Mouse (Mus musculus) neural tube, embryonic 14.5 days (tissue): ENCODE measurements at regions not wholly inside any gene's neighbourhood (a gene's known extent, or its start where the extent isn't known, plus 50 kb on each side); places are given as distances from the start of the nearest gene placed in this dataset.

Experiments used
- ATAC-seq: fragments of 200-750 bp; cut with Nextera tagmentation; 2 replicates; pipeline ENCODE4 v1.8.0; 2017; ENCODE audit warnings: low read depth, mild to moderate bottlenecking, moderate TSS enrichment, moderate library complexity
- H3K27ac ChIP-seq: fragments of 300-500 bp; sonication (generic); 2 replicates; pipeline ENCODE4 v1.5.1; 2014; ENCODE audit warnings: low read depth, mild to moderate bottlenecking, control low read depth, low read length, moderate library complexity, mixed read lengths
- H3K27me3 ChIP-seq: fragments of 300-500 bp; sonication (generic); 2 replicates; pipeline ENCODE4 v1.6.1; 2014; ENCODE audit warnings: low read length; ENCODE audit not compliant: control insufficient read depth, insufficient read depth
- H3K36me3 ChIP-seq: fragments of 300-500 bp; sonication (generic); 2 replicates; pipeline ENCODE4 v1.6.1; 2014; ENCODE audit warnings: low read length, mixed read lengths; ENCODE audit not compliant: control insufficient read depth, insufficient read depth
- H3K4me1 ChIP-seq: fragments of 300-500 bp; sonication (generic); 2 replicates; pipeline ENCODE4 v1.6.1; 2014; ENCODE audit warnings: low read length; ENCODE audit not compliant: control insufficient read depth, insufficient read depth
- H3K4me2 ChIP-seq: fragments of 300-500 bp; sonication (generic); 2 replicates; pipeline ENCODE4 v1.6.1; 2014; ENCODE audit warnings: mild to moderate bottlenecking, low read depth, low read length, control low read depth
- H3K4me3 ChIP-seq: fragments of 300-500 bp; sonication (generic); 2 replicates; pipeline ENCODE4 v1.5.1; 2014; ENCODE audit warnings: low read depth, low read length, control low read depth, mixed read lengths
- H3K9ac ChIP-seq: fragments of 300-500 bp; sonication (generic); replicated peaks from 2 replicates; pipeline ENCODE4 v1.6.1; 2014; ENCODE audit warnings: low read depth, mild to moderate bottlenecking, control low read depth, low read length, mixed read lengths
- H3K9me3 ChIP-seq: fragments of 300-500 bp; sonication (generic); 2 replicates; pipeline ENCODE4 v1.6.1; 2016; ENCODE audit warnings: low read length; ENCODE audit not compliant: control insufficient read depth
- WGBS: fragments of 180-500 bp; shearing (Covaris S2); extraction: QIAGEN DNeasy Blood & Tissue Kit; methylation state at CpG from one replicate; pipeline ENCODE4 v1.1.7; 2014; 5-methylcytosine and 5-hydroxymethylcytosine counted together

- no peak overlapping the region for H3K4me3 ChIP-seq
- WGBS, result 93% methylated on average over 7 of the region's 7 CpGs
- no peak overlapping the region for H3K27ac ChIP-seq
- no peaks in the 10 kb centered on the region for H3K4me1 ChIP-seq
- no peak for ATAC-seq
- no peaks in the 10 kb centered on the region for H3K27me3 ChIP-seq
- H3K9me3 ChIP-seq, result no peaks in the 10 kb centered on the region
- no peak overlapping the region for H3K4me2 ChIP-seq
- H3K36me3 ChIP-seq, result no peaks in the 10 kb centered on the region
- H3K9ac ChIP-seq, result no peak overlapping the region
Observed at GRCm38 (mm10) chr13:119069581-119069936, 358.8 kb upstream of the Paip1 start.

- 80% methylated on average over 4 of the region's 4 CpGs for WGBS
Observed at GRCm38 (mm10) chr13:119079243-119079642, 349.2 kb upstream of the Paip1 start.

GRCm38 (mm10) chr13:119081691-119082090 is 346.7 kb upstream of the Paip1 start:
- H3K4me3 ChIP-seq, result no peak overlapping the region
- H3K27me3 ChIP-seq, result no peaks in the 10 kb centered on the region
- no peak for ATAC-seq
- H3K36me3 ChIP-seq, result no peaks in the 10 kb centered on the region
- no peak overlapping the region for H3K27ac ChIP-seq
- no peak overlapping the region for H3K4me2 ChIP-seq
- no peak overlapping the region for H3K9ac ChIP-seq
- WGBS, result 62% methylated on average over 1 of the region's 1 CpGs
- no peaks in the 10 kb centered on the region for H3K4me1 ChIP-seq
- no peaks in the 10 kb centered on the region for H3K9me3 ChIP-seq

More at GRCm38 (mm10) chr13:119079243-119079642, 349.2 kb upstream of the Paip1 start:
- H3K36me3 ChIP-seq, result no peaks in the 10 kb centered on the region
- no peak overlapping the region for H3K27ac ChIP-seq
- H3K4me1 ChIP-seq, result no peaks in the 10 kb centered on the region
- H3K27me3 ChIP-seq, result no peaks in the 10 kb centered on the region
- ATAC-seq, result no peak
- no peak overlapping the region for H3K4me3 ChIP-seq
- no peak overlapping the region for H3K4me2 ChIP-seq
- no peak overlapping the region for H3K9ac ChIP-seq
- H3K9me3 ChIP-seq, result no peaks in the 10 kb centered on the region

- H3K4me1 ChIP-seq, result no peaks in the 10 kb centered on the region
- 84% methylated on average over 3 of the region's 3 CpGs for WGBS
- no peak overlapping the region for H3K27ac ChIP-seq
- H3K4me3 ChIP-seq, result no peak overlapping the region
- no peaks in the 10 kb centered on the region for H3K36me3 ChIP-seq
- H3K27me3 ChIP-seq, result no peaks in the 10 kb centered on the region
- ATAC-seq, result no peak
- H3K4me2 ChIP-seq, result no peak overlapping the region
- no peak overlapping the region for H3K9ac ChIP-seq
- H3K9me3 ChIP-seq, result no peaks in the 10 kb centered on the region
Observed at GRCm38 (mm10) chr13:119117906-119118305, 310.5 kb upstream of the Paip1 start.

- ATAC-seq, result no peak
- no peaks in the 10 kb centered on the region for H3K27me3 ChIP-seq
- H3K9ac ChIP-seq, result no peak overlapping the region
- H3K36me3 ChIP-seq, result no peaks in the 10 kb centered on the region
- no peaks in the 10 kb centered on the region for H3K4me1 ChIP-seq
- 65% methylated on average over 1 of the region's 1 CpGs for WGBS
- no peak overlapping the region for H3K4me3 ChIP-seq
- no peaks in the 10 kb centered on the region for H3K9me3 ChIP-seq
- H3K27ac ChIP-seq, result no peak overlapping the region
- no peak overlapping the region for H3K4me2 ChIP-seq
Observed at GRCm38 (mm10) chr13:119118382-119118781, 310.0 kb upstream of the Paip1 start.

GRCm38 (mm10) chr13:119140436-119140835 is 288.0 kb upstream of the Paip1 start:
- no peak for ATAC-seq
- no peaks in the 10 kb centered on the region for H3K27me3 ChIP-seq
- H3K27ac ChIP-seq, result no peak overlapping the region
- H3K4me1 ChIP-seq, result no peaks in the 10 kb centered on the region
- H3K9ac ChIP-seq, result no peak overlapping the region
- no peak overlapping the region for H3K4me2 ChIP-seq
- H3K36me3 ChIP-seq, result no peaks in the 10 kb centered on the region
- H3K9me3 ChIP-seq, result no peaks in the 10 kb centered on the region
- WGBS, result 91% methylated on average over 2 of the region's 2 CpGs
- no peak overlapping the region for H3K4me3 ChIP-seq

- H3K36me3 ChIP-seq, result no peaks in the 10 kb centered on the region
- H3K4me2 ChIP-seq, result no peak overlapping the region
- H3K4me3 ChIP-seq, result no peak overlapping the region
- no peak for ATAC-seq
- H3K9me3 ChIP-seq, result no peaks in the 10 kb centered on the region
- no peaks in the 10 kb centered on the region for H3K4me1 ChIP-seq
- no peaks in the 10 kb centered on the region for H3K27me3 ChIP-seq
- H3K27ac ChIP-seq, result no peak overlapping the region
- H3K9ac ChIP-seq, result no peak overlapping the region
- WGBS, result 0% methylated on average over 1 of the region's 1 CpGs
Observed at GRCm38 (mm10) chr13:119143351-119143750, 285.1 kb upstream of the Paip1 start.

- no peaks in the 10 kb centered on the region for H3K4me1 ChIP-seq
- H3K4me3 ChIP-seq, result no peak overlapping the region
- no peaks in the 10 kb centered on the region for H3K36me3 ChIP-seq
- no peaks in the 10 kb centered on the region for H3K27me3 ChIP-seq
- H3K9ac ChIP-seq, result no peak overlapping the region
- WGBS, result 77% methylated on average over 4 of the region's 4 CpGs
- ATAC-seq, result no peak
- H3K27ac ChIP-seq, result no peak overlapping the region
- no peak overlapping the region for H3K4me2 ChIP-seq
- no peaks in the 10 kb centered on the region for H3K9me3 ChIP-seq
Observed at GRCm38 (mm10) chr13:119145713-119146112, 282.7 kb upstream of the Paip1 start.

GRCm38 (mm10) chr13:119147701-119148100 is 280.7 kb upstream of the Paip1 start:
- Histone ChIP-seq H3K4me3 (no peak overlapping the region), H3K27me3 (no peaks in the 10 kb centered on the region), H3K36me3 (no peaks in the 10 kb centered on the region), H3K4me2 (no peak overlapping the region), H3K9me3 (no peaks in the 10 kb centered on the region), H3K4me1 (no peaks in the 10 kb centered on the region), H3K27ac (no peak overlapping the region), H3K9ac (no peak overlapping the region)
- ATAC-seq, result no peak
- WGBS, result 81% methylated on average over 3 of the region's 3 CpGs

GRCm38 (mm10) chr13:119149141-119149540 is 279.3 kb upstream of the Paip1 start:
- no peak overlapping the region for H3K9ac ChIP-seq
- no peak overlapping the region for H3K27ac ChIP-seq
- H3K4me3 ChIP-seq, result no peak overlapping the region
- no peaks in the 10 kb centered on the region for H3K36me3 ChIP-seq
- 92% methylated on average over 4 of the region's 4 CpGs for WGBS
- ATAC-seq, result no peak
- H3K9me3 ChIP-seq, result no peaks in the 10 kb centered on the region
- H3K27me3 ChIP-seq, result no peaks in the 10 kb centered on the region
- H3K4me1 ChIP-seq, result no peaks in the 10 kb centered on the region
- H3K4me2 ChIP-seq, result no peak overlapping the region
